Mouse (Mus musculus) olfactory bulb, adult 2 months (tissue): ENCODE results near the gene Pole3. TPM values are rescaled to one million over a fixed set of nuclear protein-coding genes. Genes with fewer than 3 reads are reported as not detected.
"Not testable (repeated sequence)": the region's sequence is repeated elsewhere in the genome, so short reads cannot be mapped to it uniquely, and the experiment has no call there.

Source experiments
- H3K27ac ChIP-seq: fragments of 200-500 bp; 2 replicates; pipeline ENCODE4 v1.5.1; 2012; ENCODE audit warnings: low read depth, low read length; ENCODE audit not compliant: insufficient read depth
- H3K4me1 ChIP-seq: fragments of 200-500 bp; 2 replicates; pipeline ENCODE4 v1.6.1; 2012; ENCODE audit warnings: low read length; ENCODE audit not compliant: control insufficient read depth, insufficient read depth
- H3K4me3 ChIP-seq: fragments of 200-500 bp; 2 replicates; pipeline ENCODE4 v1.5.1; 2012; ENCODE audit warnings: mild to moderate bottlenecking, low read depth, low read length, moderate library complexity; ENCODE audit not compliant: insufficient read depth
- CTCF ChIP-seq: fragments of 200-500 bp; IDR thresholded peaks from 2 replicates; pipeline ENCODE4 v1.5.1; 2012; ENCODE audit warnings: low read depth, mild to moderate bottlenecking, low read length, moderate library complexity; ENCODE audit not compliant: insufficient read depth
- POLR2A ChIP-seq: fragments of 200-500 bp; IDR thresholded peaks from 2 replicates; pipeline ENCODE4 v1.6.1; 2012; ENCODE audit warnings: mild to moderate bottlenecking, low read depth, low read length, moderate library complexity; ENCODE audit not compliant: insufficient read depth
- WGBS: fragments of 180-500 bp; shearing (Covaris S2); methylation state at CpG from one replicate; pipeline ENCODE4 v1.1.7; 2018; 5-methylcytosine and 5-hydroxymethylcytosine counted together
- polyA plus RNA-seq: library from polyadenylated mRNA; stranded (reverse); fragments of >200 nt; gene quantifications from 2 replicates; pipeline ENCODE4 v1.2.4, GENCODE M21; 2012; ENCODE audit warnings: low replicate concordance; ENCODE audit not compliant: missing spikeins, insufficient read depth, insufficient read length

Gene Pole3
- polyA plus RNA-seq, 1 experiment: not detected

- no peak for TF ChIP-seq CTCF
- TF ChIP-seq POLR2A: no peak
- Histone ChIP-seq H3K4me1 (no peaks in the 10 kb centered on the region), H3K27ac (no peak overlapping the region), H3K4me3 (no peak overlapping the region)
- 90% methylated on average over 15 of the region's 15 CpGs for WGBS
Observed at GRCm38 (mm10) chr4:62486162-62486696, 38.6 kb downstream of the Pole3 start.

- no peak overlapping the region for H3K4me3 ChIP-seq
- H3K27ac ChIP-seq: no peak overlapping the region
- WGBS: 83% methylated on average over 8 of the region's 8 CpGs
- H3K4me1 ChIP-seq: no peaks in the 10 kb centered on the region
- TF ChIP-seq CTCF: no peak
- TF ChIP-seq POLR2A: no peak
Observed at GRCm38 (mm10) chr4:62485450-62486161, 39.3 kb downstream of the Pole3 start.

- H3K27ac ChIP-seq: no peak overlapping the region
- H3K4me3 ChIP-seq: no peak overlapping the region
- TF ChIP-seq POLR2A (no peak), CTCF (no peak)
- peaks cover 4% of the 10 kb centered on the region for H3K4me1 ChIP-seq
- 89% methylated on average over 3 of the region's 3 CpGs for WGBS
Observed at GRCm38 (mm10) chr4:62484928-62485327, 39.9 kb downstream of the Pole3 start.

- 51% methylated on average over 10 of the region's 10 CpGs for WGBS
- TF ChIP-seq POLR2A (no peak), CTCF (no peak)
- H3K4me1 ChIP-seq: peaks cover 6% of the 10 kb centered on the region
- no peak overlapping the region for H3K27ac ChIP-seq
- no peak overlapping the region for H3K4me3 ChIP-seq
Observed at GRCm38 (mm10) chr4:62480709-62481605, 43.9 kb downstream of the Pole3 start.

GRCm38 (mm10) chr4:62479937-62480708 is 44.7 kb downstream of the Pole3 start, which contains the start of gene Bspry:
Gene Bspry, plus strand, starts transcription at chr4:62480053.
- TF ChIP-seq CTCF (no peak), POLR2A (no peak)
- 4% methylated on average over 71 of the region's 71 CpGs for WGBS
- H3K4me1 ChIP-seq: peaks cover 6% of the 10 kb centered on the region
- H3K27ac ChIP-seq: no peak within 1 kb of the TSS
- peak within 1 kb of the TSS; percentile 45 for H3K4me3 ChIP-seq

- H3K4me1 ChIP-seq, H3K27ac ChIP-seq: not testable (repeated sequence)
- WGBS: 12% methylated on average over 11 of the region's 11 CpGs
- peak overlapping the region; percentile 45; the same call in 1 of the 2 replicates for H3K4me3 ChIP-seq
Observed at GRCm38 (mm10) chr4:62479593-62479936, 45.3 kb downstream of the Pole3 start.

- no peak for TF ChIP-seq POLR2A
- TF ChIP-seq CTCF: no peak
- H3K4me3 ChIP-seq: no peak overlapping the region
- peaks cover 6% of the 10 kb centered on the region for H3K4me1 ChIP-seq
- H3K27ac ChIP-seq: no peak overlapping the region
- 85% methylated on average over 6 of the region's 6 CpGs for WGBS
Observed at GRCm38 (mm10) chr4:62477542-62478244, 47.2 kb downstream of the Pole3 start.

- TF ChIP-seq CTCF (no peak), POLR2A (no peak)
- WGBS: 92% methylated on average over 6 of the region's 6 CpGs
- H3K4me3 ChIP-seq: no peak overlapping the region
- peaks cover 6% of the 10 kb centered on the region for H3K4me1 ChIP-seq
- H3K27ac ChIP-seq: no peak overlapping the region
Observed at GRCm38 (mm10) chr4:62475793-62476192, 49.1 kb downstream of the Pole3 start.
